Mouse (Mus musculus) neural tube, embryonic 14.5 days (tissue): ENCODE results near the gene Dock4. TPM values are rescaled to one million over a fixed set of nuclear protein-coding genes. Genes with fewer than 3 reads are reported as not detected.

Source experiments
- ATAC-seq: fragments of 200-750 bp; cut with Nextera tagmentation; 2 replicates; pipeline ENCODE4 v1.8.0; 2017; ENCODE audit warnings: low read depth, mild to moderate bottlenecking, moderate TSS enrichment, moderate library complexity
- H3K27ac ChIP-seq: fragments of 300-500 bp; sonication (generic); 2 replicates; pipeline ENCODE4 v1.5.1; 2014; ENCODE audit warnings: low read depth, mild to moderate bottlenecking, control low read depth, low read length, moderate library complexity, mixed read lengths
- H3K27me3 ChIP-seq: fragments of 300-500 bp; sonication (generic); 2 replicates; pipeline ENCODE4 v1.6.1; 2014; ENCODE audit warnings: low read length; ENCODE audit not compliant: control insufficient read depth, insufficient read depth
- H3K36me3 ChIP-seq: fragments of 300-500 bp; sonication (generic); 2 replicates; pipeline ENCODE4 v1.6.1; 2014; ENCODE audit warnings: low read length, mixed read lengths; ENCODE audit not compliant: control insufficient read depth, insufficient read depth
- H3K4me1 ChIP-seq: fragments of 300-500 bp; sonication (generic); 2 replicates; pipeline ENCODE4 v1.6.1; 2014; ENCODE audit warnings: low read length; ENCODE audit not compliant: control insufficient read depth, insufficient read depth
- H3K4me2 ChIP-seq: fragments of 300-500 bp; sonication (generic); 2 replicates; pipeline ENCODE4 v1.6.1; 2014; ENCODE audit warnings: mild to moderate bottlenecking, low read depth, low read length, control low read depth
- H3K4me3 ChIP-seq: fragments of 300-500 bp; sonication (generic); 2 replicates; pipeline ENCODE4 v1.5.1; 2014; ENCODE audit warnings: low read depth, low read length, control low read depth, mixed read lengths
- H3K9ac ChIP-seq: fragments of 300-500 bp; sonication (generic); replicated peaks from 2 replicates; pipeline ENCODE4 v1.6.1; 2014; ENCODE audit warnings: low read depth, mild to moderate bottlenecking, control low read depth, low read length, mixed read lengths
- H3K9me3 ChIP-seq: fragments of 300-500 bp; sonication (generic); 2 replicates; pipeline ENCODE4 v1.6.1; 2016; ENCODE audit warnings: low read length; ENCODE audit not compliant: control insufficient read depth
- WGBS: fragments of 180-500 bp; shearing (Covaris S2); extraction: QIAGEN DNeasy Blood & Tissue Kit; methylation state at CpG from one replicate; pipeline ENCODE4 v1.1.7; 2014; 5-methylcytosine and 5-hydroxymethylcytosine counted together
- polyA plus RNA-seq: library from polyadenylated mRNA; unstranded; fragments of >200 nt; fragmentation: Nextera tagmentation; extraction: Ambion mirVana; gene quantifications from 2 replicates; pipeline ENCODE4 v1.2.1, GENCODE M21; 2014

Gene Dock4
- polyA plus RNA-seq, 1 experiment from 2014 or later = 45.4 TPM

- Histone ChIP-seq H3K4me2 (no peak overlapping the region), H3K4me1 (peaks cover 13% of the 10 kb centered on the region; the same call in 1 of the 2 replicates), H3K9ac (no peak overlapping the region), H3K4me3 (no peak overlapping the region), H3K9me3 (no peaks in the 10 kb centered on the region), H3K27ac (no peak overlapping the region), H3K36me3 (no peaks in the 10 kb centered on the region), H3K27me3 (no peaks in the 10 kb centered on the region)
- ATAC-seq = no peak
- WGBS = 86% methylated on average over 3 of the region's 3 CpGs
Measured at GRCm38 (mm10) chr12:40801456-40801855, 355.7 kb downstream of the Dock4 start.

DNA sequence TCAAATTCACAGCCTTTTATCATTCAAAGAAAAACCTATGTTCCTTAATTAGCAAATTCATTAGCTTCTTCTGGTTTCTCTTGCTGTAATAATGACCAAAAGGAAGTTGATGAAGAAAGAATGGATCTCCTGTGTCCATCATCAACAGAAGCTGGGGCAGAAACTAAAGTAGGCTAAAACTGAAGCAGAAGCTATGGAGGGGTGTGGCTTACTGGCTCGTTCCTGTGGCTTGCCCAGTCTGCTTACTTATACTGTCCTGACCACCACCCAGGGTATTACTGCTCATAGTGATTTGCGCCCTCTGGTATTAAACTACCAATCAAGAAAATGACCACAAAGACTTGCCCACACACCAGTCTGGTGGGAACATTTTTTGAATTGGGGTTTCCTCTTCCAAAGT is 359.5 kb downstream of the Dock4 start:
- H3K9me3 ChIP-seq = no peaks in the 10 kb centered on the region
- no peak overlapping the region for H3K27ac ChIP-seq
- H3K4me2 ChIP-seq = no peak overlapping the region
- no peak overlapping the region for H3K9ac ChIP-seq
- H3K4me1 ChIP-seq = no peaks in the 10 kb centered on the region
- no peaks in the 10 kb centered on the region for H3K27me3 ChIP-seq
- H3K36me3 ChIP-seq = peaks cover 8% of the 10 kb centered on the region; the same call in 1 of the 2 replicates
- WGBS = 79% methylated on average over 2 of the region's 2 CpGs
- H3K4me3 ChIP-seq = no peak overlapping the region
- no peak for ATAC-seq

DNA sequence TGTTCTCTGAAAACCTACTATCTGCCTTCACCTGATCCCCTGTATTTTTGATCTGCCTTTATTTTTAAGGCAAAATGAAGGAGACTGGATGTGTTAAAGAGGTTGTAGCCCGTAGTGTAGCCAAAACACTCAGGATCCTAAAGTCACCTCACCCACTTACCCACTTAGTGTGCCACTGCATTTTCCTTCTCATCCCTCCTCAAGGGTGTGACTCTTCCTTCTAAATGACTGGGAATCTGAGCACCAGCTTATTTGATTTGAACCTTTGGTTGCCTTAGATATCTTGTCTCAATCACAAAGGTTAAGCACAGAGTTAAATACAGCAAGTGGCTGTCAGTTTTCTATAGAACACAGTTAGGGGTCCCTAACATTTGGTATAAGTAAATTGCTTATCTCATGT is 362.2 kb downstream of the Dock4 start:
- H3K9ac ChIP-seq = no peak overlapping the region
- H3K36me3 ChIP-seq = peaks cover 8% of the 10 kb centered on the region; the same call in 1 of the 2 replicates
- no peaks in the 10 kb centered on the region for H3K4me1 ChIP-seq
- WGBS = 97% methylated on average over 1 of the region's 1 CpGs
- H3K9me3 ChIP-seq = no peaks in the 10 kb centered on the region
- H3K27me3 ChIP-seq = no peaks in the 10 kb centered on the region
- H3K4me2 ChIP-seq = no peak overlapping the region
- H3K27ac ChIP-seq = no peak overlapping the region
- no peak overlapping the region for H3K4me3 ChIP-seq
- ATAC-seq = no peak

GRCm38 (mm10) chr12:40813474-40813873 is 367.7 kb downstream of the Dock4 start:
- no peaks in the 10 kb centered on the region for H3K27me3 ChIP-seq
- H3K36me3 ChIP-seq = peaks cover 11% of the 10 kb centered on the region; the same call in 1 of the 2 replicates
- H3K9me3 ChIP-seq = no peaks in the 10 kb centered on the region
- H3K27ac ChIP-seq = no peak overlapping the region
- no peak overlapping the region for H3K4me2 ChIP-seq
- H3K4me3 ChIP-seq = no peak overlapping the region
- 42% methylated on average over 2 of the region's 2 CpGs for WGBS
- H3K4me1 ChIP-seq = no peaks in the 10 kb centered on the region
- no peak overlapping the region for H3K9ac ChIP-seq
- ATAC-seq = no peak

DNA sequence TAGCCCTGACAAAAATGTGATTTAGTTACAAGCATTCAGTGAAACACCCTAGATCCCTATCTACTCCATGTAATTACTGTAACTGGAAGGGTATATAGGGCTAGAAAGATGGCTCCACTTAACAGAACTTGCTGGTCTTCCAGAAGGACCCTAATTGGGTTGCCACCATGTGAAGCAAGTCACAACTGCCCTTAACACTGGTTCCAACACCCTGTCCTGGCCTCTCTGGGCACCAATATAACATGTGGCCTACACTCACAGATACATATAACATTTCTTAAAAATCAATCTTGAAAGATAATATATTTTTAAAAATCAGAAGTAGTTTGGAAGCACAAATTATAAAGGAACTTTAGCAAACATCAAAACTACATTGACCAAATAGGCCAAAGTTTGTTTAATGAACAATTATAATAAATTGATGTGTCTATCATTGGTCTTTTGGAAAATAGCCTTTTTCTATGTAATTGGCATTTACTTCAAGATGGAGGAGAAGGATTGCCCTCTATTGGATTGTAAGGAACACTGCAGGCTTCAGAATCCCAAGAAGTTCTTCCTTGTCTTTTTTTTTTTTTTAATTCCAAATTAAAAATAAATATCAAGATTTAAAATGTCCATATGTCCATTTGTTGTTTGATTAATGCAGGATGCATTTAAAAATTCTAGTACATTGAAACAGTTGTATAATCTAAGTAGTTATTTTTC is 369.1 kb downstream of the Dock4 start:
- H3K36me3 ChIP-seq = peaks cover 8% of the 10 kb centered on the region; the same call in 1 of the 2 replicates

DNA sequence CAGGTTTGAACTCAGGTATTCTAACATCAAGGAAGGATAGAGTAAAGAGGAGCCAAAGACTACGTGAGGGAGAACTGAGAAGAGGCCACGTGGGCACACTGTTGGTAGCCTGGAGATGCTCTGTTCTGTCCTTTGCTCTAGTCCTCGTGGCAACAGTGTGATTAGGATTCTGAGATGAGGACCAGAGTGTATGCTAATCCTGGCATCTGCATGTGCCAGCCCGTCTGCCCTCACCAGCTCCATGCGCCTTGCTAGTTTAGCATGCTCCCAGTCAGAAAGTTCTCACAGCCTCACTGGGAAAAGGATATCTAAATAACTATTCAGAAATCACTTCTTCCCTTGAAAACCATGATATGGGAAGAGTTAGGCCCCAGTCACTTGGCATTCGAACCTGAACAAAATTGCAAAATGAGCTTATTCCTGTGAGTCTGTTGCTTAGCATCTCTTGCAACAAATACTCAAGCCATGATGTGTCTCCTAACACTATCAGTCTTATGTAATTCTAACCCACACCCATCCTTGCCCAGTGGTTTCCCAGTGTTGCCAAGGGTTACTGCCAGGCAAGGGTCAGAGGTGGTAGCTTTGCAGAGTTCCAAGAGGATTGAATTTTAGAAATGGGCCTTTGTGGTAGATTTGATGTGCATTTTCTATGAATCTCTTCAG is 372.4 kb downstream of the Dock4 start:
- H3K9me3 ChIP-seq = no peaks in the 10 kb centered on the region
- no peak overlapping the region for H3K4me3 ChIP-seq
- peaks cover 6% of the 10 kb centered on the region; the same call in 1 of the 2 replicates for H3K36me3 ChIP-seq
- no peaks in the 10 kb centered on the region for H3K27me3 ChIP-seq
- H3K4me2 ChIP-seq = no peak overlapping the region
- no peaks in the 10 kb centered on the region for H3K4me1 ChIP-seq
- no peak for ATAC-seq
- 89% methylated on average over 6 of the region's 6 CpGs for WGBS
- H3K27ac ChIP-seq = no peak overlapping the region
- no peak overlapping the region for H3K9ac ChIP-seq

More for the DNA sequence above, 369.1 kb downstream of the Dock4 start:
- H3K9ac ChIP-seq = no peak overlapping the region
- no peak overlapping the region for H3K4me3 ChIP-seq
- H3K4me1 ChIP-seq = no peaks in the 10 kb centered on the region
- no peaks in the 10 kb centered on the region for H3K27me3 ChIP-seq
- peak; percentile 54; the same call in 1 of the 2 replicates for ATAC-seq
- no peaks in the 10 kb centered on the region for H3K9me3 ChIP-seq
- no peak overlapping the region for H3K4me2 ChIP-seq
- H3K27ac ChIP-seq = no peak overlapping the region

DNA sequence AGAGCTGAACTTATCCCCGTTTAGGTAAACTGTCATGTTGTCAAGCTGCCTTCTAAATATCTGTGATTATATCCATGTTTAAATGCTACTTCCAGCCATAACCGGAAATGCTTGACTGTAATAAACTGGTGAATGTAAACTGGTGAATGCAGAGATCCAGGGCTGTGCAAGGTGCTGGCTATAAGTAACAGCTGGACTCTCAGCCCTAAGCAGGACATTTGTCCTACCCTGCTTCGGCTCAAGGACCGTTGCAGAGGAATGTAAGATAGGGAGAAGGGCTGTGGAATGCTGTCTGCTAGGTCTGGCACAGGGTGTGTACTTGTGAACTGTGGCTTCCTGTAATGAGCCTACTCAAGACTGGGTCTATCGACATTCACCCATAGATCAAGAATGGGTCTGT is 377.9 kb downstream of the Dock4 start:
- Histone ChIP-seq H3K36me3 (no peaks in the 10 kb centered on the region), H3K4me3 (no peak overlapping the region), H3K9ac (no peak overlapping the region), H3K4me2 (no peak overlapping the region), H3K9me3 (no peaks in the 10 kb centered on the region), H3K4me1 (no peaks in the 10 kb centered on the region), H3K27ac (no peak overlapping the region), H3K27me3 (no peaks in the 10 kb centered on the region)
- peak; percentile 19; the same call in 1 of the 2 replicates for ATAC-seq
- 93% methylated on average over 5 of the region's 5 CpGs for WGBS

DNA sequence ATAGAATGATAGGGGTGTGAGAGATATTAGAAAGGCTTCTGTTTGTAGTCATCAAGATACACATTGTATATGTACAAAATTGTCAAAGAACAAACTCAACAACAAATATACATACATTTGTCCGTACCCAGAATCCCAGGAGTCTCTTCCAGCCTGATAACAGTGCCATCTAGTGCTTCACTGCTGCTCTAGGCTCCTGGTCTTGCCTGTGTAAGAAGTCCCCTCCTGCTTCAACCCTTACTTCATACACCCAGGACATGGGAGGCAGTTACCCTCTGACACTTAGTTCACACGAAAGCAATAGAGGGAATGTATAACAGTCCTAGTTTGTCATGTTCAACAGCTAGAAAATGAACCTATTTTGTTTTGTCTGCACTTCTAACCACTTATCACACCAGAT is 378.5 kb downstream of the Dock4 start:
- Histone ChIP-seq H3K4me3 (no peak overlapping the region), H3K36me3 (peaks cover 4% of the 10 kb centered on the region; the same call in 1 of the 2 replicates), H3K4me2 (no peak overlapping the region), H3K4me1 (no peaks in the 10 kb centered on the region), H3K9ac (no peak overlapping the region), H3K9me3 (no peaks in the 10 kb centered on the region), H3K27me3 (no peaks in the 10 kb centered on the region), H3K27ac (no peak overlapping the region)
- no peak for ATAC-seq
- WGBS = 75% methylated on average over 2 of the region's 2 CpGs

DNA sequence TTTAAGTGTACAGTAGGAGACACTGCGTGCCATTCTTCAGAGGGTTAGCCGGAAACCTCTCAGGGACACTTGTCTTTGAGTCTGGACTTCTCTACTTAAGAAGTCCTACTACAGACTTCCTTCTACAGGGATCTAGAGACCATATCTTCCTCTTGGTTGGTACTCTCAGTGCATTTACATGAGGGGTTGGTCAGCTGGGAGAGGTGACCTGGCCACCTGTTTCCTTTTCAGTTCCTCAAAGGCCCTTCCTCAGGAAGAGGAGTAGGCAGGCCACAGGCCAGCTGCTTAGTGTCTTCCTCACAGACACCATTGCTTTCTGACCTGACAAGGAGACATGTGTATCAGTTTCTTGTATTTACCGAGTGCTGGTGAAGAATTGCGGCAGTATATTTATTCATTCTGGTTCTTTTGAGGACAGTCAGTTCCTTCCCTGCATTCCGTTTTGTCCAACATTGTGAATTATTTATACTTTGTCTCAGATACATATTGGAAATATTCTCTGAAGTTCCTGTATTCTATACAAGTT is 380.2 kb downstream of the Dock4 start:
- no peak for ATAC-seq
- Histone ChIP-seq H3K36me3 (peaks cover 9% of the 10 kb centered on the region; the same call in 1 of the 2 replicates), H3K9ac (no peak overlapping the region), H3K27me3 (no peaks in the 10 kb centered on the region), H3K4me3 (no peak overlapping the region), H3K9me3 (no peaks in the 10 kb centered on the region), H3K27ac (no peak overlapping the region), H3K4me1 (no peaks in the 10 kb centered on the region), H3K4me2 (no peak overlapping the region)
- WGBS = 87% methylated on average over 5 of the region's 5 CpGs
